Mouse (Mus musculus) large intestine, adult 2 months (tissue): ENCODE results near the gene Tesc. TPM values are rescaled to one million over a fixed set of nuclear protein-coding genes. Genes with fewer than 3 reads are reported as not detected.

ENCODE experiments used
- DNase-seq: peaks from one replicate; pipeline ENCODE4 v3.0.0-alpha.2; 2012; ENCODE audit warnings: low read depth, low spot score
- WGBS: fragments of 180-500 bp; shearing (Covaris S2); methylation state at CpG from one replicate; pipeline ENCODE4 v1.1.7; 2018; 5-methylcytosine and 5-hydroxymethylcytosine counted together
- polyA plus RNA-seq: library from polyadenylated mRNA; depleted of rRNA; stranded (reverse); fragments of >200 nt; gene quantifications from 2 replicates; pipeline ENCODE4 v1.2.3, GENCODE M21; 2012

The Tesc gene
- polyA plus RNA-seq, 1 experiment: 5.5 TPM

- 71% methylated on average over 7 of the region's 7 CpGs for WGBS
- DNase-seq: no peak
These were observed 15.7 kb upstream of the Tesc start for GRCm38 (mm10) chr5:118011796-118012195.

DNA sequence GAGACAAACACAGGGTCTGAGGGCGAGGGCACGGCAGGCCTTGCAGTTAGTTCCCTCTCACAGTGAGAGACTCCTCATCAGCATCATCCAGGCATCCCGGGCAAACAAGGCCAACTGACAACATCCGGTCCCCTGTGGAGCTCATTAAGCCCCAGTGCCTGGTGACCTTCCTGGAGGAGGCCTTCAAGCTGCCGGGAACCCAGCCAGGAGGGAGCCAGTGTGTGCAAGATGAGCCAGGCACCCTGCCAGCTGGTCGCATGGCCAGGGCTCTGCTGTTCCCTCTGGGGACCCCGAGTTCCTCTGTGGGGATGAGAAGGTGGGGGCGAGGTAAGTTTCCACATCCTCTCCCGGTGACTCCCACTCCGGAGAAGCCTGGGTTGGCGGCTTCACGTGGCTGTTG is 12.5 kb upstream of the Tesc start:
- 27% methylated on average over 12 of the region's 12 CpGs for WGBS

GRCm38 (mm10) chr5:118015669-118016068 is 11.9 kb upstream of the Tesc start:
- DNase-seq: no peak
- WGBS: 92% methylated on average over 2 of the region's 2 CpGs

More for the DNA sequence above, 12.5 kb upstream of the Tesc start:
- no peak for DNase-seq

GRCm38 (mm10) chr5:118017527-118017926 is 10.0 kb upstream of the Tesc start:
- WGBS: 46% methylated on average over 5 of the region's 5 CpGs
- DNase-seq: no peak

DNA sequence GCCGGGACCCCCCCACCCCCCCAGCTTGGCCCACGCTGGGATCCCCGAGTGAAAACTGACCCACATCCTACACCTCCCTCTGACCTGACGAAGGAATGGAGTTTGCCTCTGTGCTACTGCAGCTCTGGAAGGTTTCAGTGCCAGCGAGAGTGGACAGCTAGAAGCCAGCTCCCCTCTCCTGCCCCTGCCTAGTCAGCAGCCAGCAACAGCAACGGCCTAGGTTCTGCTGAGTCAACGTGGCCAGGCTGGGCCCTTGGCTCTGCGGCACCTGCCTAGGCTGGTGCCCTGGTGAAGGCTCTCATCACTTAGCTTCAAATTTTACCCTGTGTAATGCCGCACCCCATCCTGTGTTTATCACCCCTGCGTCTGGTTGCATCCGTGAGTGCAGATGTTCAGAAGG is 7.6 kb upstream of the Tesc start:
- DNase-seq: no peak
- 60% methylated on average over 11 of the region's 11 CpGs for WGBS

GRCm38 (mm10) chr5:118023053-118023452 is 4.5 kb upstream of the Tesc start:
- 43% methylated on average over 3 of the region's 3 CpGs for WGBS

GRCm38 (mm10) chr5:118025880-118026279 is 1.7 kb upstream of the Tesc start:
- 28% methylated on average over 12 of the region's 12 CpGs for WGBS
- no peak for DNase-seq

More at GRCm38 (mm10) chr5:118023053-118023452, 4.5 kb upstream of the Tesc start:
- no peak for DNase-seq

- WGBS: 14% methylated on average over 13 of the region's 13 CpGs
- DNase-seq: no peak
These were observed 1.2 kb upstream of the Tesc start for GRCm38 (mm10) chr5:118026343-118026742.

GRCm38 (mm10) chr5:118027101-118027697 is 344 bp upstream of the Tesc start:
- no peak for DNase-seq
- WGBS: 2% methylated on average over 39 of the region's 39 CpGs

- 1% methylated on average over 79 of the region's 79 CpGs for WGBS
- DNase-seq: no peak
These were observed 870 bp downstream of the Tesc start for GRCm38 (mm10) chr5:118028191-118029034.

GRCm38 (mm10) chr5:118029035-118029408 is 1.5 kb downstream of the Tesc start:
- 2% methylated on average over 12 of the region's 12 CpGs for WGBS
- no peak for DNase-seq

GRCm38 (mm10) chr5:118029420-118029819 is 1.9 kb downstream of the Tesc start:
- 4% methylated on average over 10 of the region's 10 CpGs for WGBS
- no peak for DNase-seq

- WGBS: 89% methylated on average over 9 of the region's 9 CpGs
- no peak for DNase-seq
These were observed 2.6 kb downstream of the Tesc start for GRCm38 (mm10) chr5:118030022-118030675.

DNA sequence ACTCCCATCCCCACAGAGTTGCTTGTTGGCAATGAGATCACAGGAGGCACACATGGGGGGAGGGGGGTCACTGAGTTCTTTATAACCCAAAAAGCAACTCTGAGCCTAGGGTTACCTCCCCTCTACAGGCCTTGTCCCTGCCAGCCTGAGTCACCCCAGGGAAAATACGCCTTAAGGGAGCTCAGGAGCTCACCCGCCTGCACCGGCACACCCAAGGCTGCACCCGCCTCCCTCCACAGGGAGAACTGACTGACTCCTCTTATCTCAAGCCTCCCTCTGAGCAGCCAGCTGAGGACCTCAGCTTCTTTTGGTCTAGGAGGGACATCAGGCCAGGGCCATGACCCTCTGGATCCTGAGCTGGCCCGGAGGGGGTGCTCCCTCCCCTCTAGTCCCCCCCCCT is 3.5 kb downstream of the Tesc start:
- DNase-seq: no peak
- WGBS: 24% methylated on average over 5 of the region's 5 CpGs

DNA sequence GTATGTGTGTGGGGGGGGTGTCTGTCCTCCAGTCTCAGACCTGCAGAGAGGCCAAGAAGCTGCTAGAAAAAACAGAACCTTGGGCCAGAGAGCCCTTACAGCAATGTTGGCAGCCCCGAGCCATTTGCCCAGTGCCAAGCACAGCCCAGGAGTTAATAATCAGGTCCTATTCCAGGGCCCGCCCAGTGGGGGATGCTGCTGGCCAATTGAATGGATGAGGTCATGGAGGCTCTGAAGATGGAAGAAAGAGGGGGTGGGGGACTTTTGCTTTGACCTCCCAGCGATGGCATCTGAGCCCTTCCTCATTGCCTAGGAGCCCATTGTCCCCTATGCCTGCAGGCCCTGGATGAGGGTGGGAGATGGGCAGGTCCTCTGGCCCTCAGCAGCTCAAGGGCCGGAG is 4.0 kb downstream of the Tesc start:
- 61% methylated on average over 4 of the region's 4 CpGs for WGBS

DNA sequence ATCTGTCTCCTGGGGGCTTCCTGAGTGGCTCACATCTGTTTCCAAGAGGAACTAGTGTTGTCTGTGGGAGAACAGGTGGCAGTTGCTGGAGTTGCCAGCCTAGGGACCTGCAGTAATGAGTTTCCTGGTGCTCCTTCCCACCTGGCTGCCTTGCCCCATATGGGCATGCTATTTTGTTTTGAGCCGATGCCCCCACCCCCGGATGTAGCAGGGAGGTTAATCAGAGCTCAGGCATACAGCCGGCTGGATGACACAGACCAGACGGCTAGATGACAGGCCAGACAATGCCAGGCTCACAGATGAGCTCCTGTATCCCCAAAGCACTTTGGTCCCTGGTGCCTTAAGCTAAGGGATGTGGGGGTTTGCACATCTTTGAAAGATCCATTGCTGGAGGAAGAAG is 5.8 kb downstream of the Tesc start:
- DNase-seq: no peak
- WGBS: 36% methylated on average over 4 of the region's 4 CpGs

More for the DNA sequence above, 4.0 kb downstream of the Tesc start:
- DNase-seq: no peak

DNA sequence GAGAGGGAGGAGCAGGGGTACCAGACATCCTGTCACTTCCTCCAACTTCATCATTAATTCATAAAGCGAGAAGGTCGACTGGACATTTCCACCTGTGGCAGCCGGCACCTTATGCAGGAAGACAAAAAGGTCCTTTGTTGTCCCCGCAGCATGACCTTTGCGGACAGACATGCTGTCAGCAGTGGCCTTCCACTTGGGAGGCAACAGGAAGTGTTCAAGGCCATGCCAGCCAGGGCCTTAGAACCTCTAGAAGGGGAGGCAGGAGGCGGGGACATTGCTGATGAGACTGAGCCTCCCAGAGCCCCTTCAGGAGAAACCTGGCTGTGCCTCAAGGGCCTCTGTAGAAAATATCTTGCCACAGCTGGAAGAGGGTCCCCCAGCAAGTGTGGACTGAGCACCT is 6.2 kb downstream of the Tesc start:
- 64% methylated on average over 6 of the region's 6 CpGs for WGBS
- no peak for DNase-seq

DNA sequence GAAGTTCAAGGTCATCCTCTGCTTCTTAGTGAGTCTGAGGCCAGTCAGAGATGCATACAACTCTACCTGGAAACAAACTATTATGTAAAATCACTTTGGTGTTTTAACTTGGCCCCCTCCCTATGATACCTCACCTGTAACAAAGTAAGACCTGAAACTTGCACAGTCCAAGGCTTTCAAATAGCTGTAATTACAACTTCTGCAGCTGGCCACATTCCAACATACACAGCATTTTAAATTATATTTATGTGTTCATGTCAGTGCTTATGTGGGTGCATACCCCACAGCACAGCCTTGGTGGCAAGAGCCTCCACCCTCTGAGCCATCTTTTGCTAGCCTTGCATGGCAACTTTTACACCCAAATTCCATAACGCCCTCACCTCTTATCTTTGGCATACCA is 7.1 kb downstream of the Tesc start:
- WGBS: 89% methylated on average over 1 of the region's 1 CpGs
- DNase-seq: no peak

DNA sequence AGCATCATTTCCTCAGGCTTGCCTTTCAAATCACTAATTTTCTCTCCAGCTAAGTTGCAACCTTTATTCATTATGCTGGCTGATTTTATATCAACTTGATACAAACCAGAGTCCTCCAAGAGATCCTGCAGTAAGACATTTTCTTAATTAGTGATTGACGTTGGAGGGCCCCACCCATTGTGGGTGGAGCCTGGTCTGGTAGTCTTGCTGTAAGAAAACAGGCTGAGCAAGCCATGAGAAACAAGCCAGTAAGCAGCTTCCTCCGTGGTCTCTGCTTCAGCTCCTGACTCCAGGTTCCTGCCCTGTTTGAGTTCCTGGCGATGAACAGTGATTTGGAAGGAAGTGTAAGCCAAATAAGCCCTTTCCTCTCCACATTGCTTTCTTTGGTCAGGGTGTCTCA is 8.2 kb downstream of the Tesc start:
- 41% methylated on average over 3 of the region's 3 CpGs for WGBS
- DNase-seq: no peak

DNA sequence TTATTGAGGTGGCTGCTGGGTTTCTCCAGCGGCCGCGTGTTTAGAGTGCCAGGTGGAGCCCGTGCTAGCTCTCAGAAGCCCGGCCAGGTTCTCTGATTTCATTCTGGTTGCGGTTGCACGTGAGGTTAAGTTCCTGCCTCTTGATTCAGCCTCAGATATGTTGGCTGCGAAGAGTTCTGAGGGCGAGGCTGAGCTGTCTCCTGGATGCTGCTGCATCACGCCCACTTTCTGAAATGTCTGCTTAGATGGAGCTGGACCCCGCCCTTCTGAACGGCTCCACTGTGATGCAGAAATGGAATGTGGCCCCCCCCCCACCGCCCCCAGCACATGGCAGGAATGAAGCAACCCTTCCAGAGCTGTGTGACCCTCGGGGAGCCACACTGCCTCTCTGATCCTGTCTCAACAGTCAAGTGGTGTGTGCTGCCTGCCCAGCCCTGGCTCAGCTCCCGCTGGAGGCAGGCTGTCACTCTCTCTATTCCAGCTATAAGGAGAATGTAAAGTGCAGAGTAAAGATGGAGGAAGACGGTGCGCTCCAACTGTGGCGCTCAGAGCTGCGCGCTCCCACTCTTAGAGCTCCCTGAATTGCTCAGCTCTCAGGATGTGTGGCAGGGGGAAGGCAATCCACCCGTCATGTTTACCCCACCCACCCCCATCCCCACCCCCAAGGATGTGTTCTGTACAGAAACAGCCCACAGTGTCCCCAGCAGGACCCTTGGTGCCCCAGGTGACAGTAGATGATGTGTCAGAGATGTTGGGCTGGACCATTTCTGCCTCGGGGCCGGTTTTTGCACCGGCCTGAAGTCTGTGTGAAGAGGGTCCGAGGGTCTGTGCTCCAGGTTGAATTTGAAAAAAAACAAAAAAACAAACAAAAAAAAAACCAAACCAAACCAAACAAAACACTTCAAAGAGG is 9.6 kb downstream of the Tesc start:
- WGBS: 41% methylated on average over 25 of the region's 25 CpGs

More for the DNA sequence above, 9.6 kb downstream of the Tesc start:
- no peak for DNase-seq
